Mouse (Mus musculus) lung, postnatal 4 days (tissue): Measurements from ENCODE around the gene Gm10803.
A peak's percentile ranks its signal among the peaks of the same experiment; 100 is the strongest.

ENCODE experiments used
- DNase-seq, 2 experiments: peaks; one replicate each; pipeline ENCODE4 v3.0.0; 2021

The Gm10803 gene

GRCm38 (mm10) chr2:93592164-93592790 is 31.9 kb downstream of the Gm10803 start:
- no peak for DNase-seq

GRCm38 (mm10) chr2:93593121-93593520 is 32.8 kb downstream of the Gm10803 start:
- DNase-seq = no peak

GRCm38 (mm10) chr2:93597145-93597544 is 36.8 kb downstream of the Gm10803 start:
- no peak for DNase-seq

GRCm38 (mm10) chr2:93599731-93600130 is 39.4 kb downstream of the Gm10803 start:
- peak in 1 of 2 experiments; percentile 30 for DNase-seq

GRCm38 (mm10) chr2:93604601-93605285 is 44.4 kb downstream of the Gm10803 start:
- DNase-seq = no peak

- no peak for DNase-seq
These were observed 48.4 kb downstream of the Gm10803 start for GRCm38 (mm10) chr2:93608800-93609199.

GRCm38 (mm10) chr2:93613020-93613419 is 52.7 kb downstream of the Gm10803 start:
- DNase-seq = no peak
